ENCODE assay signal across 15 mouse cellular contexts in the genomic region with DNA sequence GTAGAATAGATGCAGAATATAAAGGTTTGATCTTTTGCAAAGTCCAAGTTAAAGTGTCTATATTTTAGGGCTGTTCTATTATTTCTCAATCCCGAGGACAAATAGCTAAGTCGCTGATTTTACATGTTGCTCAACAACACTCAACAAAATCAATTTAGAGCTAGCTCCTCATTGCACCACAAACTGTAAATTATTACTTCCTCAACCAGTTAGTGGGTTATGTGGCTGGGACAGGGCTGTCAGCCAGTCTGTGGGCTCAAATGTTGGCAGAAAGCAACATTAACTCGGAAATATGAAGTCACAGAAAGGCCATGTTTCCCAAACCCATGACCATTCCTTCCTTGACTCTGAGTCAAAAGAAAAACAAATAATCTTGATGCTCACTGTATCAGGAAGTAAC.
DNase-seq lines count a peak whose midpoint lies in the region; ATAC-seq and TF ChIP-seq lines count a peak whose summit lies in the region.
"Had no signal": no experiment of that assay in that cellular context is flagged by ENCODE, and none has a peak within 500 bp of the region (broad histone marks: within the 10 kb centered on the region; RNA-seq: fewer than 3 reads in every experiment).

No protein-coding gene starts in this region.

- WGBS in embryonic facial prominence, embryonic 14.5 days: 71% methylated on average over 3 of the region's 3 CpGs
- WGBS in embryonic facial prominence, embryonic 10.5 days: 81% methylated on average over 3 of the region's 3 CpGs
- whole genome bisulfite sequencing in liver, adult 2 months: 21% methylated on average over 3 of the region's 3 CpGs
- WGBS in liver, embryonic 11.5 days: 65% methylated on average over 3 of the region's 3 CpGs

- H3ac ChIP-seq in myocyte (ENCODE audit: control insufficient read depth, insufficient read length): no peak overlapping the region

- peak; percentile 39 for DNase-seq in embryonic facial prominence, embryonic 14.5 days (ENCODE audit: low spot score)
- DNase-seq in embryonic facial prominence, embryonic 10.5 days (ENCODE audit: low spot score): no peak
- peak; percentile 84 for DNase-seq in liver, adult 2 months (ENCODE audit: extremely low read depth, low read depth, low spot score)
- DNase-seq in liver, embryonic 11.5 days (ENCODE audit: low spot score): no peak
- DNase-seq in kidney, postnatal 14 days: peak; percentile 29
- DNase-seq in cerebellum, postnatal 14 days: no peak
- DNase-seq: cerebellum, adult 2 months had no signal

- no peaks in the 10 kb centered on the region for H3K27me3 ChIP-seq in embryonic facial prominence, embryonic 14.5 days (replicated peaks; ENCODE audit: control insufficient read depth, insufficient read depth, low read length)
- no peaks in the 10 kb centered on the region for H3K27me3 ChIP-seq in embryonic facial prominence, embryonic 10.5 days (replicated peaks; ENCODE audit: low read depth, poor library complexity, severe bottlenecking)
- no peaks in the 10 kb centered on the region for H3K27me3 ChIP-seq in liver, adult 2 months (ENCODE audit: control insufficient read depth, insufficient read depth, low read length)
- H3K27me3 ChIP-seq in liver, embryonic 11.5 days (replicated peaks; ENCODE audit: control insufficient read depth, insufficient read depth, low read length): no peaks in the 10 kb centered on the region
- H3K27me3 ChIP-seq in myocyte (ENCODE audit: control insufficient read depth, insufficient read depth, insufficient read length): no peaks in the 10 kb centered on the region
- H3K27me3 ChIP-seq: embryonic facial prominence, embryonic 12.5 days; limb, embryonic 12.5 days; neural tube, embryonic 15.5 days had no signal

- TF ChIP-seq CTCF in liver, adult 2 months (IDR thresholded peaks at IDR 0.05; ENCODE audit: low read depth, low read length): no peak

- no peaks in the 10 kb centered on the region for H3K36me3 ChIP-seq in embryonic facial prominence, embryonic 14.5 days (ENCODE audit: control insufficient read depth, insufficient read depth, low read length)
- H3K36me3 ChIP-seq in embryonic facial prominence, embryonic 10.5 days (replicated peaks): no peaks in the 10 kb centered on the region
- H3K36me3 ChIP-seq in liver, adult 2 months (ENCODE audit: control insufficient read depth, insufficient read depth, low read length): no peaks in the 10 kb centered on the region
- no peaks in the 10 kb centered on the region for H3K36me3 ChIP-seq in liver, embryonic 11.5 days (ENCODE audit: control insufficient read depth, insufficient read depth, low read length)
- no peaks in the 10 kb centered on the region for H3K36me3 ChIP-seq in myocyte (ENCODE audit: control insufficient read depth, insufficient read depth)
- H3K36me3 ChIP-seq: embryonic facial prominence, embryonic 12.5 days; heart, embryonic 10.5 days; limb, embryonic 12.5 days; neural tube, embryonic 15.5 days had no signal

- no peak overlapping the region for H3K4me2 ChIP-seq in embryonic facial prominence, embryonic 14.5 days (ENCODE audit: low read depth, low read length)
- H3K4me2 ChIP-seq in liver, embryonic 11.5 days: no peak overlapping the region
- H3K4me2 ChIP-seq in myocyte (ENCODE audit: low read depth): no peak overlapping the region
- H3K4me2 ChIP-seq: embryonic facial prominence, embryonic 12.5 days; hindbrain, embryonic 14.5 days; limb, embryonic 12.5 days; neural tube, embryonic 15.5 days had no signal

- no peak overlapping the region for H3K9ac ChIP-seq in embryonic facial prominence, embryonic 14.5 days (ENCODE audit: low read depth, low read length)
- no peak overlapping the region for H3K9ac ChIP-seq in liver, adult 2 months (ENCODE audit: low read depth, low read length)
- no peak overlapping the region for H3K9ac ChIP-seq in liver, embryonic 11.5 days (ENCODE audit: low read depth, low read length)
- H3K9ac ChIP-seq: embryonic facial prominence, embryonic 12.5 days; hindbrain, embryonic 14.5 days; limb, embryonic 12.5 days; neural tube, embryonic 15.5 days had no signal

- TF ChIP-seq POLR2A in liver, adult 2 months (IDR thresholded peaks at IDR 0.05; ENCODE audit: extremely low read depth, insufficient read depth, low read length): no peak
- TF ChIP-seq POLR2A in myocyte (IDR thresholded peaks at IDR 0.05; ENCODE audit: insufficient read length, low read depth): no peak

- no peak overlapping the region for H3K4me3 ChIP-seq in embryonic facial prominence, embryonic 14.5 days (ENCODE audit: low read depth, low read length)
- no peak overlapping the region for H3K4me3 ChIP-seq in embryonic facial prominence, embryonic 10.5 days
- H3K4me3 ChIP-seq in liver, adult 2 months (ENCODE audit: insufficient read depth, low read depth, low read length): no peak overlapping the region
- H3K4me3 ChIP-seq in liver, embryonic 11.5 days (ENCODE audit: low read depth, low read length): no peak overlapping the region
- H3K4me3 ChIP-seq in myocyte: no peak overlapping the region
- H3K4me3 ChIP-seq: embryonic facial prominence, embryonic 12.5 days; heart, embryonic 10.5 days; limb, embryonic 12.5 days; neural tube, embryonic 15.5 days had no signal

- no peak overlapping the region for H3K27ac ChIP-seq in embryonic facial prominence, embryonic 14.5 days (replicated peaks; ENCODE audit: low read depth, low read length)
- H3K27ac ChIP-seq in embryonic facial prominence, embryonic 10.5 days (replicated peaks): no peak overlapping the region
- H3K27ac ChIP-seq in liver, adult 2 months (replicated peaks; ENCODE audit: insufficient read depth, low read depth, low read length): no peak overlapping the region
- H3K27ac ChIP-seq in liver, embryonic 11.5 days (ENCODE audit: low read depth, low read length): no peak overlapping the region
- H3K27ac ChIP-seq: embryonic facial prominence, embryonic 12.5 days; heart, embryonic 10.5 days; hindbrain, embryonic 14.5 days; limb, embryonic 12.5 days; macrophage; neural tube, embryonic 15.5 days had no signal

- ATAC-seq in embryonic facial prominence, embryonic 14.5 days (ENCODE audit: low read depth): no peak
- ATAC-seq in liver, embryonic 11.5 days (replicated peaks; ENCODE audit: low FRiP score): no peak
- ATAC-seq in monocyte, adult 5-6 weeks (replicated peaks; ENCODE audit: insufficient number of reproducible peaks, low FRiP score, low TSS enrichment, poor library complexity, severe bottlenecking): no peak

- H3K79me2 ChIP-seq in liver, adult 2 months (ENCODE audit: control insufficient read depth, insufficient read depth, low read length): no peaks in the 10 kb centered on the region
- H3K79me2 ChIP-seq in myocyte (ENCODE audit: control insufficient read depth, insufficient read depth): no peaks in the 10 kb centered on the region

- H3K9me3 ChIP-seq in embryonic facial prominence, embryonic 14.5 days (ENCODE audit: control insufficient read depth, low read length): no peaks in the 10 kb centered on the region
- H3K9me3 ChIP-seq in embryonic facial prominence, embryonic 10.5 days: no peaks in the 10 kb centered on the region
- H3K9me3 ChIP-seq in liver, embryonic 11.5 days (ENCODE audit: control insufficient read depth, low read length): no peaks in the 10 kb centered on the region
- H3K9me3 ChIP-seq: embryonic facial prominence, embryonic 12.5 days; heart, embryonic 10.5 days; limb, embryonic 12.5 days; neural tube, embryonic 15.5 days had no signal

- no peaks in the 10 kb centered on the region for H3K4me1 ChIP-seq in embryonic facial prominence, embryonic 14.5 days (ENCODE audit: control insufficient read depth, insufficient read depth, low read length)
- peaks cover 13% of the 10 kb centered on the region for H3K4me1 ChIP-seq in embryonic facial prominence, embryonic 10.5 days
- H3K4me1 ChIP-seq in liver, adult 2 months (ENCODE audit: control insufficient read depth, insufficient read depth, low read length): no peaks in the 10 kb centered on the region
- H3K4me1 ChIP-seq in liver, embryonic 11.5 days (replicated peaks; ENCODE audit: control insufficient read depth, insufficient read depth, low read length): no peaks in the 10 kb centered on the region
- H3K4me1 ChIP-seq: heart, embryonic 10.5 days; neural tube, embryonic 15.5 days had no signal

TF ChIP-seq in myocyte, 11 proteins besides CTCF, POLR2A, EP300 and RAD21:
- no peak for TF ChIP-seq MAX (IDR thresholded peaks at IDR 0.05; ENCODE audit: low read depth)
- TF ChIP-seq CEBPB (IDR thresholded peaks at IDR 0.05; ENCODE audit: insufficient read depth, poor library complexity, severe bottlenecking): peak; percentile 80

Comparison
In these comparisons a context has a peak if more than half of its experiments do, and no peak if none do; other contexts are left out.
1. DNase-seq: peak in embryonic facial prominence, embryonic 14.5 days (single experiment), liver, adult 2 months (single experiment) and kidney, postnatal 14 days (single experiment); none in embryonic facial prominence, embryonic 10.5 days (single experiment), liver, embryonic 11.5 days (single experiment) and cerebellum, postnatal 14 days (0 of 2).